Mouse (Mus musculus): ENCODE results near the gene Wdr86. TPM values are rescaled to one million over a fixed set of nuclear protein-coding genes. Genes with fewer than 3 reads are reported as not detected.

Wdr86 gene
- polyA plus RNA-seq, 1 experiment from 2014 or later, result 17.6 TPM

GRCm38 (mm10) chr5:24756931-24757330 lies 26.4 kb upstream of the Wdr86 start:
- Histone ChIP-seq H3K36me3 (ENCODE audit: control insufficient read depth, insufficient read depth, low read length) (no peaks in the 10 kb centered on the region), H3K4me3 (ENCODE audit: low read depth, low read length) (no peak overlapping the region), H3K9me3 (ENCODE audit: control insufficient read depth, low read length) (no peaks in the 10 kb centered on the region), H3K4me1 (replicated peaks; ENCODE audit: control insufficient read depth, insufficient read depth, low read length) (peaks cover 20% of the 10 kb centered on the region), H3K9ac (ENCODE audit: low read length) (no peak overlapping the region), H3K27me3 (replicated peaks; ENCODE audit: control insufficient read depth, insufficient read depth, low read length) (no peaks in the 10 kb centered on the region), H3K4me2 (ENCODE audit: low read length) (no peak overlapping the region), H3K27ac (ENCODE audit: low read depth) (no peak overlapping the region)
- DNase-seq (ENCODE audit: low spot score) (no peak), ATAC-seq (replicated peaks; ENCODE audit: low FRiP score, low TSS enrichment, low read depth) (no peak)
- 46% methylated on average over 3 of the region's 3 CpGs for WGBS

DNA sequence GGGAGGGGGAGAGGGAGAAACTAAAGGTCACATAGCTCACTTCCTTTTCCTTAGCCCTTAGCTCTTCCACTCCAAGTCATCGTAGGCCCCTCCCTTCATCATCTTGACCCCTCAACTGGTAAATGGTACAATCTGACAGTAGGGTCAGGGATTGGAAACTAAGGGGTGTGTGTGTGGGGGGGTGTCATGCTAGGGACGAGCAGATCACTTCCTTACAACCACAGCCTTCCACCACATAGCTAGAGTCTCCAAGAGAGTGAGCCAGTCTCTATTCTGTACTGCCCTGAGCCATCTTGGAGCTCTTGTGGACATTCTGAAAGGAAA lies 21.6 kb upstream of the Wdr86 start:
- H3K9me3 ChIP-seq (ENCODE audit: control insufficient read depth, low read length), result no peaks in the 10 kb centered on the region
- DNase-seq (ENCODE audit: low spot score), result peak; percentile 63
- peak overlapping the region; percentile 92 for H3K27ac ChIP-seq (ENCODE audit: low read depth)
- H3K4me2 ChIP-seq (ENCODE audit: low read length), result peak overlapping the region; percentile 68
- WGBS, result 4% methylated on average over 2 of the region's 2 CpGs
- ATAC-seq (replicated peaks; ENCODE audit: low FRiP score, low TSS enrichment, low read depth), result no peak
- peaks cover 46% of the 10 kb centered on the region for H3K4me1 ChIP-seq (replicated peaks; ENCODE audit: control insufficient read depth, insufficient read depth, low read length)
- H3K27me3 ChIP-seq (replicated peaks; ENCODE audit: control insufficient read depth, insufficient read depth, low read length), result no peaks in the 10 kb centered on the region
- H3K4me3 ChIP-seq (ENCODE audit: low read depth, low read length), result peak overlapping the region; percentile 47
- H3K36me3 ChIP-seq (ENCODE audit: control insufficient read depth, insufficient read depth, low read length), result no peaks in the 10 kb centered on the region
- no peak overlapping the region for H3K9ac ChIP-seq (ENCODE audit: low read length)

- Histone ChIP-seq H3K27me3 (replicated peaks; ENCODE audit: control insufficient read depth, insufficient read depth, low read length) (no peaks in the 10 kb centered on the region), H3K9me3 (ENCODE audit: control insufficient read depth, low read length) (no peaks in the 10 kb centered on the region), H3K4me3 (ENCODE audit: low read depth, low read length) (peak overlapping the region; percentile 47), H3K27ac (ENCODE audit: low read depth) (peak overlapping the region; percentile 92), H3K36me3 (ENCODE audit: control insufficient read depth, insufficient read depth, low read length) (no peaks in the 10 kb centered on the region), H3K4me2 (ENCODE audit: low read length) (peak overlapping the region; percentile 68), H3K4me1 (replicated peaks; ENCODE audit: control insufficient read depth, insufficient read depth, low read length) (peaks cover 47% of the 10 kb centered on the region), H3K9ac (ENCODE audit: low read length) (peak overlapping the region; percentile 74)
- DNase-seq (ENCODE audit: low spot score) (peak; percentile 78), ATAC-seq (replicated peaks; ENCODE audit: low FRiP score, low TSS enrichment, low read depth) (peak; percentile 76)
- 2% methylated on average over 25 of the region's 25 CpGs for WGBS
These were observed 21.0 kb upstream of the Wdr86 start for GRCm38 (mm10) chr5:24751305-24752174.

DNA sequence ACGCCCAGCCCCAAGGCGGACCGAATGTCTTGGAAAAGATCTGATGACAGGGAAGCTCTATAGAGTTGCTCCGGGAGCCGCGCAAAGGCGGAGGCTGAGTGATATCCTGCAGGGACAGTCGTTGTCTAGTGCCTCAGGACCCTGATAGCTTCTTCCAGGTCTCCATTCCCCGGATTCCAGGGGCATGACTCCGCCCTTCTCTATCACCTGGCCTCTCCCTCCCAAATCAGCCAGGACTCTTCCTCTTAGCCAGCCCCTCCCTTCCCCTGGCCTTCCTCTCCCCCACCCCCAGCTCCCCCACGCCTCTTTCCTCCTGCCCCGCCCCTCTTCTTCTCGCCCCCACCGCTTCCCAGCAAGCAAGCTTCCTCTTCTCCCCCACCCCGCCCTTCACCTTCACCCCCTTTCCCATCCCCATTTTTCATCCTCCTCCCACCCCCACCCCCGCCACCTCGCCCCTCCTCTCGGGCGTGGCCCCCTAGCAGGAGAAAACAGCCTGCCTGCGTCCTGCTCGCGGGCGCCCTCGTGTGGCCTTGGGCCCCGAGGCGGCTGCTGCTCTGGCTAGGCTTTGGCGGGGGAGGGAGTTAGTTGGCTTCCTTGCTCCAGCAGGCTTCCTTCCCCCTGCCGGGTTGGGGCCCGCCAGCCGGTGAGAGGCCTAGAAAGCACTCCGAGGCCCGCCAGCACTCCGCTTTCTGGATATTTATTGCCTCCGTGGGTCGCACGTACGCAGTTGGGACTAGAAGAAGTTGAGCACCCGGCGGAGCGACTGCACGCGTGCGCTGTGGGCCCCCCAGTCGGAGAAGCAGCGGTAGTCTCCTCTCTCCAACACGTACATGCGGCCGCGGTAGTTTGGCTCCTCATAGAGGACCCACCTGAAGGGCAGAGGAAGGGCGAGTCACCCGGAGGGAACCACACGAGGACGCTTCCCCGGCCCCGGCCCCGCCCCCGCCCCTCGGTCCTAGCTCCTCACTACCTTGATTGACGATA lies 20.1 kb upstream of the Wdr86 start:
- Histone ChIP-seq H3K4me3 (ENCODE audit: low read depth, low read length) (peak overlapping the region; percentile 47), H3K9ac (ENCODE audit: low read length) (peak overlapping the region; percentile 74), H3K27me3 (replicated peaks; ENCODE audit: control insufficient read depth, insufficient read depth, low read length) (no peaks in the 10 kb centered on the region), H3K9me3 (ENCODE audit: control insufficient read depth, low read length) (no peaks in the 10 kb centered on the region), H3K4me2 (ENCODE audit: low read length) (peak overlapping the region; percentile 68), H3K27ac (ENCODE audit: low read depth) (peak overlapping the region; percentile 92), H3K36me3 (ENCODE audit: control insufficient read depth, insufficient read depth, low read length) (no peaks in the 10 kb centered on the region), H3K4me1 (replicated peaks; ENCODE audit: control insufficient read depth, insufficient read depth, low read length) (peaks cover 47% of the 10 kb centered on the region)
- peak; percentile 74 for ATAC-seq (replicated peaks; ENCODE audit: low FRiP score, low TSS enrichment, low read depth)
- peak; percentile 98 for DNase-seq (ENCODE audit: low spot score)
- 2% methylated on average over 56 of the region's 59 CpGs for WGBS

GRCm38 (mm10) chr5:24749731-24750130 lies 19.2 kb upstream of the Wdr86 start:
- H3K4me2 ChIP-seq (ENCODE audit: low read length), result peak overlapping the region; percentile 68
- no peaks in the 10 kb centered on the region for H3K27me3 ChIP-seq (replicated peaks; ENCODE audit: control insufficient read depth, insufficient read depth, low read length)
- peaks cover 41% of the 10 kb centered on the region for H3K4me1 ChIP-seq (replicated peaks; ENCODE audit: control insufficient read depth, insufficient read depth, low read length)
- H3K9me3 ChIP-seq (ENCODE audit: control insufficient read depth, low read length), result no peaks in the 10 kb centered on the region
- ATAC-seq (replicated peaks; ENCODE audit: low FRiP score, low TSS enrichment, low read depth), result no peak
- 55% methylated on average over 5 of the region's 5 CpGs for WGBS
- no peak for DNase-seq (ENCODE audit: low spot score)
- H3K27ac ChIP-seq (ENCODE audit: low read depth), result peak overlapping the region; percentile 92
- H3K4me3 ChIP-seq (ENCODE audit: low read depth, low read length), result peak overlapping the region; percentile 47; the same call in 1 of the 2 replicates
- H3K9ac ChIP-seq (ENCODE audit: low read length), result peak overlapping the region; percentile 74
- no peaks in the 10 kb centered on the region for H3K36me3 ChIP-seq (ENCODE audit: control insufficient read depth, insufficient read depth, low read length)

DNA sequence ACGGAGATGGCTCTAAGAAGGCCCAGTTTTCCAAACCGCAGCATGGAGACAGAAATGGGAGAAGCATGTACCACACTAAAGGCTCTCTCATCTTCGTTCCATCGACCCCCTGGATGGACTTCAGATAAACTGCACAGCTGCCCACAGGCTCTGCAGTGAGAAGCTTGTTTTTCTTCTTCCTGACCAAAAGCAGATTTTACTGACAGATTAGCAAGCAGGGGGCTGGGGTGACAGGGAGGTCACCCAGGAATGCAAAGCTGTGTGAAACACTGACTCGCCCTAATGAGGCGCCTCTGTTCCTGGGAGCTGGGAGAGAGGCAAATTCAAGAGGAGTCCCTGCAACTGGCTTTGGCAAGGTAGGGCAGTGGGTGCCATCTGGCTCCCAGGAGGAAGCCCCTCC lies 17.0 kb upstream of the Wdr86 start:
- Histone ChIP-seq H3K4me1 (replicated peaks; ENCODE audit: control insufficient read depth, insufficient read depth, low read length) (peaks cover 33% of the 10 kb centered on the region), H3K27me3 (replicated peaks; ENCODE audit: control insufficient read depth, insufficient read depth, low read length) (no peaks in the 10 kb centered on the region), H3K4me3 (ENCODE audit: low read depth, low read length) (no peak overlapping the region), H3K9ac (ENCODE audit: low read length) (no peak overlapping the region), H3K9me3 (ENCODE audit: control insufficient read depth, low read length) (no peaks in the 10 kb centered on the region), H3K36me3 (ENCODE audit: control insufficient read depth, insufficient read depth, low read length) (no peaks in the 10 kb centered on the region), H3K4me2 (ENCODE audit: low read length) (no peak overlapping the region), H3K27ac (ENCODE audit: low read depth) (no peak overlapping the region; the same call in 1 of the 2 replicates)
- no peak for DNase-seq (ENCODE audit: low spot score)
- WGBS, result 13% methylated on average over 6 of the region's 6 CpGs
- no peak for ATAC-seq (replicated peaks; ENCODE audit: low FRiP score, low TSS enrichment, low read depth)

- ATAC-seq (replicated peaks; ENCODE audit: low FRiP score, low TSS enrichment, low read depth), result no peak
- no peak overlapping the region for H3K4me2 ChIP-seq (ENCODE audit: low read length)
- WGBS, result 86% methylated on average over 10 of the region's 10 CpGs
- no peak overlapping the region for H3K4me3 ChIP-seq (ENCODE audit: low read depth, low read length)
- no peak for DNase-seq (ENCODE audit: low spot score)
- no peaks in the 10 kb centered on the region for H3K9me3 ChIP-seq (ENCODE audit: control insufficient read depth, low read length)
- H3K27me3 ChIP-seq (replicated peaks; ENCODE audit: control insufficient read depth, insufficient read depth, low read length), result no peaks in the 10 kb centered on the region
- no peak overlapping the region for H3K27ac ChIP-seq (ENCODE audit: low read depth)
- no peaks in the 10 kb centered on the region for H3K36me3 ChIP-seq (ENCODE audit: control insufficient read depth, insufficient read depth, low read length)
- no peak overlapping the region for H3K9ac ChIP-seq (ENCODE audit: low read length)
- peaks cover 32% of the 10 kb centered on the region for H3K4me1 ChIP-seq (replicated peaks; ENCODE audit: control insufficient read depth, insufficient read depth, low read length)
These were observed 13.4 kb upstream of the Wdr86 start for GRCm38 (mm10) chr5:24743956-24744355.

GRCm38 (mm10) chr5:24741172-24741885 lies 10.8 kb upstream of the Wdr86 start:
- Histone ChIP-seq H3K27me3 (replicated peaks; ENCODE audit: control insufficient read depth, insufficient read depth, low read length) (no peaks in the 10 kb centered on the region), H3K9me3 (ENCODE audit: control insufficient read depth, low read length) (no peaks in the 10 kb centered on the region), H3K4me3 (ENCODE audit: low read depth, low read length) (no peak overlapping the region), H3K36me3 (ENCODE audit: control insufficient read depth, insufficient read depth, low read length) (no peaks in the 10 kb centered on the region), H3K27ac (ENCODE audit: low read depth) (peak overlapping the region; percentile 67), H3K9ac (ENCODE audit: low read length) (no peak overlapping the region), H3K4me1 (replicated peaks; ENCODE audit: control insufficient read depth, insufficient read depth, low read length) (peaks cover 25% of the 10 kb centered on the region), H3K4me2 (ENCODE audit: low read length) (no peak overlapping the region)
- DNase-seq (ENCODE audit: low spot score) (no peak), ATAC-seq (replicated peaks; ENCODE audit: low FRiP score, low TSS enrichment, low read depth) (peak; percentile 89)
- WGBS, result 49% methylated on average over 15 of the region's 15 CpGs
